Mouse (Mus musculus): ENCODE measurements around the gene Pkd1l2. TPM values are rescaled to one million over a fixed set of nuclear protein-coding genes. Genes with fewer than 3 reads are reported as not detected.

Pkd1l2 gene
- polyA plus RNA-seq, 2 experiments = 0.07 to 0.16 TPM

DNA sequence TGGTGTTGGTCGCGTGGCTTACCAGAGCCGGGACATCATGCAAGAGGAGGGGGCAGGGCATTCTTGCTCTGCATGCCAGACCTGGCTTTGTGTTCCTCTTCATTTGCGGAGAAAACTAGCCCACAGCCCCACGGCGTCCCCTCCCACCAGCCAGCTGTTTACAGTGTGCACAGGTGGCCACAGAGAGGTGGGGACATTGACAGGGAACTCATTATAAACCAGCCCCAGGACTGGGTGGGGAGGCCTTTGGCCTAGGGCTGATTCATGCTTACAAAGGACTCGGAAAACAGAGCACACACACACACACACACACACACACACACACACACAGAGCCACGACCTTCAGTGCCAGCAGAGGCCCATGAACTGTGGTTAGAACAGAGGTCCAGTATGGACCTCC is 30.0 kb upstream of the Pkd1l2 start:
- no peak for DNase-seq (ENCODE audit: low spot score)
- no peaks in the 10 kb centered on the region for H3K4me1 ChIP-seq (ENCODE audit: control insufficient read depth, insufficient read depth, low read length)
- H3K4me2 ChIP-seq (replicated peaks; ENCODE audit: low read depth, low read length, severe bottlenecking) = no peak overlapping the region
- TF ChIP-seq POLR2A (IDR thresholded peaks at IDR 0.05; ENCODE audit: borderline replicate concordance, extremely low read depth, insufficient read depth, insufficient read length) = no peak
- no peak overlapping the region for H3K27ac ChIP-seq (replicated peaks; ENCODE audit: low read depth, low read length)
- no peak overlapping the region for H3K4me3 ChIP-seq (replicated peaks; ENCODE audit: low read length)
- WGBS = 53% methylated on average over 7 of the region's 8 CpGs
- no peaks in the 10 kb centered on the region for H3K9me3 ChIP-seq (ENCODE audit: control insufficient read depth, low read length)
- H3K9ac ChIP-seq (ENCODE audit: low read depth, low read length, severe bottlenecking) = no peak overlapping the region
- no peak for ATAC-seq (ENCODE audit: low FRiP score, low read depth)
- H3K27me3 ChIP-seq (ENCODE audit: control insufficient read depth, insufficient read depth, low read length) = no peaks in the 10 kb centered on the region
- no peaks in the 10 kb centered on the region for H3K36me3 ChIP-seq (ENCODE audit: control insufficient read depth, insufficient read depth, low read length)

DNA sequence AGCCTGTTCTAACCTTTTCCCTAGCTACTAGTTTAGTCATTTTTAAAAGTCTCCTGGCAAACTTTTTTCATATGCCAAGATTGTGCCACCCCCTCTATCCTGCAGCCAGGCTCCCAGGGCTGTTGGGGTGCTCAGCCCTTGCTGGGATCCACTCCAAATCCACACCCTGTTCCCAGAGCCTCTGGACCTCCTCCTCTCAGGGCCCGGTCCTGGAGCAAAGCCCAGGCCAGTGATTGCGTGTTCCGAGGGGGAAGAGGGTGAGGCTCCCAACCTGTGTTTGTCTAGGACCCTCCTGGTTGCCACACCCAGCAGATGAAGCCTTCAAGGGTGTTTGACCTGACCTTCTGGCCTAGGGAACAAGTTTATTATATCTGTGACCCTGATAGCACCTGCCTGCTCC is 29.4 kb upstream of the Pkd1l2 start:
- H3K9me3 ChIP-seq (ENCODE audit: control insufficient read depth, low read length) = no peaks in the 10 kb centered on the region
- TF ChIP-seq POLR2A (IDR thresholded peaks at IDR 0.05; ENCODE audit: borderline replicate concordance, extremely low read depth, insufficient read depth, insufficient read length) = no peak
- H3K9ac ChIP-seq (ENCODE audit: low read depth, low read length, severe bottlenecking) = no peak overlapping the region
- no peaks in the 10 kb centered on the region for H3K27me3 ChIP-seq (ENCODE audit: control insufficient read depth, insufficient read depth, low read length)
- DNase-seq (ENCODE audit: low spot score) (no peak), ATAC-seq (ENCODE audit: low FRiP score, low read depth) (no peak)
- no peaks in the 10 kb centered on the region for H3K36me3 ChIP-seq (ENCODE audit: control insufficient read depth, insufficient read depth, low read length)
- no peak overlapping the region for H3K4me3 ChIP-seq (replicated peaks; ENCODE audit: low read length)
- no peak overlapping the region for H3K27ac ChIP-seq (replicated peaks; ENCODE audit: low read depth, low read length)
- WGBS = 76% methylated on average over 3 of the region's 3 CpGs
- no peak overlapping the region for H3K4me2 ChIP-seq (replicated peaks; ENCODE audit: low read depth, low read length, severe bottlenecking)
- no peaks in the 10 kb centered on the region for H3K4me1 ChIP-seq (ENCODE audit: control insufficient read depth, insufficient read depth, low read length)

DNA sequence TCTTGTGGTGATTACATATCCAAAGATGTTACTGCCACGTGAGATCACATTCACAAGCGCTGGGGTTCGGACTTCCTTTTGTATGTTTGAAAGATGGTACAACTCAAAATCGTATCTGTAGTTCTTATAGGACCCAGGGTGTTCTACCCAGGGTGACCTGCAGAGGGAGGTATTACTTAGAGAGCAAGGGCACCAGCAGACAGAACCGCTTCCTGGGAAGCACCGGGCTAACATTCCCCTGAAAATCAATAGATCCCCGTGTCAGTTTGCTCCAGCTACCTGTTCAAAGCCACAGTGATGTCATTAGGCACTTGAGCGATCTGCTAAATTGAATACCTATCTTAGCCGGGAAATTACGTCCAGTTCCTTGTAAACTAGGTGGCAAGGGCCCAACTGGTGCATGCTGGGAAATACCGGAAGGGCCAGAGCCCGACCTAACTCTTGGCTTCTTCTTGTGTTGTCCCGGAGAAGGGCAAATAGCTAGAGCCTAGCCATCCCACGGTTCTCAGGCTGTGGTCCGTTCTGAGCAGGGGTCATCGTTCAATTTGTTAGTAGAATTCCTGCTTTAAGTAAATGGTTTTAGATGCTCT is 27.6 kb upstream of the Pkd1l2 start:
- DNase-seq (ENCODE audit: low spot score) (peak; percentile 38), ATAC-seq (ENCODE audit: low FRiP score, low read depth) (no peak)
- H3K36me3 ChIP-seq (ENCODE audit: control insufficient read depth, insufficient read depth, low read length) = no peaks in the 10 kb centered on the region
- H3K4me3 ChIP-seq (replicated peaks; ENCODE audit: low read length) = no peak overlapping the region
- no peak overlapping the region for H3K9ac ChIP-seq (ENCODE audit: low read depth, low read length, severe bottlenecking)
- H3K4me1 ChIP-seq (ENCODE audit: control insufficient read depth, insufficient read depth, low read length) = no peaks in the 10 kb centered on the region
- no peaks in the 10 kb centered on the region for H3K9me3 ChIP-seq (ENCODE audit: control insufficient read depth, low read length)
- no peak overlapping the region for H3K4me2 ChIP-seq (replicated peaks; ENCODE audit: low read depth, low read length, severe bottlenecking)
- WGBS = 53% methylated on average over 16 of the region's 16 CpGs
- no peak for TF ChIP-seq POLR2A (IDR thresholded peaks at IDR 0.05; ENCODE audit: borderline replicate concordance, extremely low read depth, insufficient read depth, insufficient read length)
- no peaks in the 10 kb centered on the region for H3K27me3 ChIP-seq (ENCODE audit: control insufficient read depth, insufficient read depth, low read length)
- H3K27ac ChIP-seq (replicated peaks; ENCODE audit: low read depth, low read length) = no peak overlapping the region

DNA sequence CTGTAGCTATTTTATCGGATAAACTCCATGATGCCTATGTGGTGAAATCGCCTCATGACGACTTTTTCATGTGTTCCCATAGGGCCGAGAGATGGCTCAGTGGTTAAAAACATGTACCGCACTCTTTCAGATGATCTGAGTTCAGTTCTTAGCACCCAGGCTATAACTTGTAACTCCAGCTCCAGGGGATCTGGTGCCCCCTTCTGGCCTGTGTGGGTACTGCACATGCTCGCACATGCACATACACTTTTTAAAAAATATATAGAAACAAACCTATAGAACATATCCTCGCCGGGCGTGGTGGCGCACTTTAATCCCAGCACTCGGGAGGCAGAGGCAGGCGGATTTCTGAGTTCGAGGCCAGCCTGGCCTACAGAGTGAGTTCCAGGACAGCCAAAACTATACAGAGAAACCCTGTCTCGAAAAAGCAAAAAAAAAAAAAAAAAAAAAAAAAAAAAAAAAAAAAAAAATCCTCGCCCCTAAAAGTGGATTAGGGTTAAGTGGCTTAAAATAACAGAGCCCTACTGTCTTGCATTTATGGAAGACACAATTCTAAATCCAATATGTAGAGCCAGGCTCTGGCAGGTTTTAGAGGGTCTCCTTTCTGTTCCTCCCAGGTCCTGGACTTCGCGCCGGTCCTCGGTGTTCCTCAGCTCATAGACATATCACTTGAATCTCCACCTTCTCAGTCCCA is 26.9 kb upstream of the Pkd1l2 start:
- Histone ChIP-seq H3K36me3 (ENCODE audit: control insufficient read depth, insufficient read depth, low read length) (no peaks in the 10 kb centered on the region), H3K4me3 (replicated peaks; ENCODE audit: low read length) (no peak overlapping the region), H3K27me3 (ENCODE audit: control insufficient read depth, insufficient read depth, low read length) (no peaks in the 10 kb centered on the region), H3K4me2 (replicated peaks; ENCODE audit: low read depth, low read length, severe bottlenecking) (no peak overlapping the region), H3K9ac (ENCODE audit: low read depth, low read length, severe bottlenecking) (no peak overlapping the region), H3K4me1 (ENCODE audit: control insufficient read depth, insufficient read depth, low read length) (no peaks in the 10 kb centered on the region), H3K9me3 (ENCODE audit: control insufficient read depth, low read length) (no peaks in the 10 kb centered on the region), H3K27ac (replicated peaks; ENCODE audit: low read depth, low read length) (no peak overlapping the region)
- TF ChIP-seq POLR2A (IDR thresholded peaks at IDR 0.05; ENCODE audit: borderline replicate concordance, extremely low read depth, insufficient read depth, insufficient read length) = no peak
- 92% methylated on average over 19 of the region's 19 CpGs for WGBS
- ATAC-seq (ENCODE audit: low FRiP score, low read depth) (no peak), DNase-seq (ENCODE audit: low spot score) (no peak)

DNA sequence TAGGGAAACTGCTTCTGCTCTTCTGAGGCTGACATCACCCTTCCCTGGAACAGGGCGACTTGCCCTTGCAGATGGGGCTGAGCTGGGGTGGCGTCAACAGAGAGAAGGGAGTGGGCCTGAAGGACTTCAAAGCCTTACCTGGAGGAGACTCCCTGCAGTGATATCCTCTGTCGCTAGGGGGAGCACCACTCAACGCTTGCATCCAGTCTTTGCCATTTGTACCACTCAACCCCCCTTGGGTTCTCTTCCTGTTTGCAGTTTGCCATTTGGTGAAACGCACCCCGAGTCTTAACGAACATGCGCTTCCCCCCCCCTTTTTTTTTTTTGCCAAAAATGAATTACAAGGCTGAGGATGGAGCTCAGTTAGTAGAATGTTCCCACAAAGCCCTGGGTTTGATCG is 25.3 kb upstream of the Pkd1l2 start:
- Histone ChIP-seq H3K36me3 (ENCODE audit: control insufficient read depth, insufficient read depth, low read length) (no peaks in the 10 kb centered on the region), H3K4me3 (replicated peaks; ENCODE audit: low read length) (no peak overlapping the region), H3K9ac (ENCODE audit: low read depth, low read length, severe bottlenecking) (no peak overlapping the region), H3K4me1 (ENCODE audit: control insufficient read depth, insufficient read depth, low read length) (no peaks in the 10 kb centered on the region), H3K27me3 (ENCODE audit: control insufficient read depth, insufficient read depth, low read length) (no peaks in the 10 kb centered on the region), H3K9me3 (ENCODE audit: control insufficient read depth, low read length) (no peaks in the 10 kb centered on the region), H3K27ac (replicated peaks; ENCODE audit: low read depth, low read length) (no peak overlapping the region), H3K4me2 (replicated peaks; ENCODE audit: low read depth, low read length, severe bottlenecking) (peak overlapping the region; percentile 9; the same call in 1 of the 2 replicates)
- WGBS = 14% methylated on average over 9 of the region's 9 CpGs
- TF ChIP-seq POLR2A (IDR thresholded peaks at IDR 0.05; ENCODE audit: borderline replicate concordance, extremely low read depth, insufficient read depth, insufficient read length) = no peak
- ATAC-seq (ENCODE audit: low FRiP score, low read depth) (no peak), DNase-seq (ENCODE audit: low spot score) (peak; percentile 62)

Data from limb, embryonic 14.5 days (tissue).